Mouse (Mus musculus): ENCODE results near the gene Cep170. TPM values are rescaled to one million over a fixed set of nuclear protein-coding genes. Genes with fewer than 3 reads are reported as not detected.

Cep170 gene
- total and polyA plus RNA-seq, 3 experiments, result 2.5 to 124 (median 75.9) TPM

DNA sequence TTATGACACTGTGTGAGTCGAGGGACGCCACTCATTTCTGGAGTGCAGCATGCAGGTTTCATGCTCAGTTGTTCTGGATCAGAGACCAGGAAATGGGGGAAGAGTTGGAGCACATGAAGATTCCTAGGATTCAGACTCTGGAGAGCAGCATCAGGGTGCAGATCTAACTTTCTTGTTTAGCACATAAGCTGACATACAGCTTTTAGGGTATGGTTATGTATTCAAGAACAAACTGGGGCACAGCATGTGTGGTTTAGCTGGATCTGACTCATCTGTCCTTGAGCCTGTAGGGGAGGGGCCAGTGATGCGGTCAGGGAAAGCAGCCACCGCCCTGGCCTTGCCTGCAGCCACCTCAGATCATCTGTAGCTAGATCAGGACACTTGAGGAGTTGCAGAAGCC lies 13.5 kb upstream of the Cep170 start:
- TF ChIP-seq TAL1 (conservative IDR thresholded peaks at IDR 0.05; ENCODE audit: low read depth, low read length), result no peak
- TF ChIP-seq GATA1 (IDR thresholded peaks at IDR 0.05; ENCODE audit: borderline replicate concordance, low read length), result no peak
- no peak for TF ChIP-seq POLR2AphosphoS5 (IDR thresholded peaks at IDR 0.05; ENCODE audit: insufficient replicate concordance, low read depth, low read length)
- no peak for TF ChIP-seq CTCF (IDR thresholded peaks at IDR 0.05; ENCODE audit: low read depth, low read length)
- no peak for TF ChIP-seq GATA2 (IDR thresholded peaks at IDR 0.05; ENCODE audit: borderline replicate concordance, low read depth, low read length)
- peaks cover 48% of the 10 kb centered on the region for H3K36me3 ChIP-seq (replicated peaks)
- H3K27me3 ChIP-seq (ENCODE audit: insufficient read depth, low read length), result no peaks in the 10 kb centered on the region
- H3K9me3 ChIP-seq (replicated peaks), result no peaks in the 10 kb centered on the region
- peak; percentile 19 for DNase-seq (ENCODE audit: low spot score)
- peak; percentile 87 for ATAC-seq (ENCODE audit: extremely low read depth, insufficient number of reproducible peaks, low FRiP score, poor library complexity, severe bottlenecking)
- H3K4me1 ChIP-seq (ENCODE audit: insufficient read depth, low read depth, low read length), result peaks cover 47% of the 10 kb centered on the region
- peak overlapping the region; percentile 20; the same call in 1 of the 2 replicates for H3K4me3 ChIP-seq (ENCODE audit: low read depth, low read length)

GRCm38 (mm10) chr1:176826931-176827330 lies 13.1 kb upstream of the Cep170 start:
- peaks cover 52% of the 10 kb centered on the region for H3K4me1 ChIP-seq (ENCODE audit: insufficient read depth, low read depth, low read length)
- ATAC-seq (ENCODE audit: extremely low read depth, insufficient number of reproducible peaks, low FRiP score, poor library complexity, severe bottlenecking), result no peak
- H3K4me3 ChIP-seq (ENCODE audit: low read depth, low read length), result no peak overlapping the region
- H3K36me3 ChIP-seq (replicated peaks), result peaks cover 46% of the 10 kb centered on the region
- no peaks in the 10 kb centered on the region for H3K9me3 ChIP-seq (replicated peaks)
- peak; percentile 24 for DNase-seq (ENCODE audit: low spot score)
- TF ChIP-seq GATA1 (IDR thresholded peaks at IDR 0.05; ENCODE audit: borderline replicate concordance, low read length) (no peak), GATA2 (IDR thresholded peaks at IDR 0.05; ENCODE audit: borderline replicate concordance, low read depth, low read length) (no peak), POLR2AphosphoS5 (IDR thresholded peaks at IDR 0.05; ENCODE audit: insufficient replicate concordance, low read depth, low read length) (no peak), CTCF (IDR thresholded peaks at IDR 0.05; ENCODE audit: low read depth, low read length) (no peak), TAL1 (conservative IDR thresholded peaks at IDR 0.05; ENCODE audit: low read depth, low read length) (no peak)
- H3K27me3 ChIP-seq (ENCODE audit: insufficient read depth, low read length), result no peaks in the 10 kb centered on the region

DNA sequence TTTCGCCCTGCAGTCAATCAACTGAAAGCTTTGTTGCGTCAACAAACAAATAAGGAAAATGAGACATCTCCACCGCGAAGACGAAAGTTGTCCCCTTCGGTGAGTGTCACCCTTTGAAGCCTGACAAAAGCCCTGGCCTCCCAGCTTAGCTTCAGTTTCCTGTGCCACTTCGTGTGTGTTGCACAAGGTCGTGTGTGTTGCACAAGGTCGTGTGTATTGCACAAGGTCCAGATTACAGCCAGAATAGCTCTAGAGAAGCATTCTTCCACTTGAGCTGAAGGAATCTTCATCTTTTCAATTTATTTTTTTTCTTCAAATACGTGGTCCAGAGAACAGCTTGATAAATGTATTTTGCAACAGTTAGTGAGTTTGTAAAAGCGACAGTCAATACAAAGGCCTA lies 12.3 kb upstream of the Cep170 start:
- DNase-seq (ENCODE audit: low spot score) (no peak), ATAC-seq (ENCODE audit: extremely low read depth, insufficient number of reproducible peaks, low FRiP score, poor library complexity, severe bottlenecking) (no peak)
- Histone ChIP-seq H3K9me3 (replicated peaks) (no peaks in the 10 kb centered on the region), H3K27me3 (ENCODE audit: insufficient read depth, low read length) (no peaks in the 10 kb centered on the region), H3K36me3 (replicated peaks) (peaks cover 38% of the 10 kb centered on the region), H3K4me1 (ENCODE audit: insufficient read depth, low read depth, low read length) (peaks cover 59% of the 10 kb centered on the region), H3K4me3 (ENCODE audit: low read depth, low read length) (no peak overlapping the region)
- TF ChIP-seq POLR2AphosphoS5 (IDR thresholded peaks at IDR 0.05; ENCODE audit: insufficient replicate concordance, low read depth, low read length), result no peak

DNA sequence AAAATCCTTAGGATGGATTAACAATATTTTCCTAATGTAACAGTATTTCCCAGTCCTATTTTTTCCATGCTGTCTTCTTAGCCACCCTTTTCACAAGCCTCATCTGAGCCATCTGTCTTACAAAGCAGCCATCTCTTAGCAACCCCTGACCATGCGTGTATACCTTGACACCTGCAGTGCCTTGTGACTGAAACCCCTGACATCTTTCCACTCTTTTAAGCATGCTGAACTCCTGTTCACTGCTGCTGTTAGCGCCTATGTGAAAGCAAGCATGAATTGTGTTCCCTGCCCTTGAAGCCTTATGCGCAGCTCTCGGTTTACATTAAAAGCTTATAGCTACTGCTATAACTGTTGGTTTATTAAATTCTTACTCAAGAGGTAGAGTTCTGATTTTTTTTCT lies 11.2 kb upstream of the Cep170 start:
- H3K4me1 ChIP-seq (ENCODE audit: insufficient read depth, low read depth, low read length), result peaks cover 68% of the 10 kb centered on the region
- no peaks in the 10 kb centered on the region for H3K27me3 ChIP-seq (ENCODE audit: insufficient read depth, low read length)
- H3K36me3 ChIP-seq (replicated peaks), result peaks cover 43% of the 10 kb centered on the region
- no peak overlapping the region for H3K4me3 ChIP-seq (ENCODE audit: low read depth, low read length)
- TF ChIP-seq CTCF (IDR thresholded peaks at IDR 0.05; ENCODE audit: low read depth, low read length), result no peak
- TF ChIP-seq GATA2 (IDR thresholded peaks at IDR 0.05; ENCODE audit: borderline replicate concordance, low read depth, low read length), result no peak
- TF ChIP-seq GATA1 (IDR thresholded peaks at IDR 0.05; ENCODE audit: borderline replicate concordance, low read length), result no peak
- no peak for ATAC-seq (ENCODE audit: extremely low read depth, insufficient number of reproducible peaks, low FRiP score, poor library complexity, severe bottlenecking)
- no peak for DNase-seq (ENCODE audit: low spot score)
- H3K9me3 ChIP-seq (replicated peaks), result no peaks in the 10 kb centered on the region

DNA sequence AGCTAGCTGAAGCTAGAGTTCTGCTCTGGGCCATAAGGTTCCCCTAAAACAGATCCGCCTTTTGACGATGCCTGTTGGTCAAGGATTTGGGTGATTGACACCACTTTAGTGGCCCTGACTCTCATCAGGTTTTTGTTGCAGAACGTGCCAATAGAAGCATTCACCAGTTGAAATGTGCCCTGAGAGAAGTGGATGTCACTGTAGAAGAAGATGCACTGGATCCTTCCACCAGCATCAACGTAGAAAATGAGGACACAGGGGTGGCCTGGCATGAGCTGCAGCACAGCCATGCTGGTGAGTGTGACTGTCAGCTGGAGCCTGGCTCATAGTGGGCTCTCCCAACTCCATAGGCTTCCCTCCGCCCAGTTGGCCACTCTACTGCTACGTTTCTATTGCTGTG lies 10.7 kb upstream of the Cep170 start:
- H3K4me1 ChIP-seq (ENCODE audit: insufficient read depth, low read depth, low read length), result peaks cover 68% of the 10 kb centered on the region
- DNase-seq (ENCODE audit: low spot score) (no peak), ATAC-seq (ENCODE audit: extremely low read depth, insufficient number of reproducible peaks, low FRiP score, poor library complexity, severe bottlenecking) (no peak)
- TF ChIP-seq GATA1 (IDR thresholded peaks at IDR 0.05; ENCODE audit: borderline replicate concordance, low read length), result no peak
- no peak for TF ChIP-seq CTCF (IDR thresholded peaks at IDR 0.05; ENCODE audit: low read depth, low read length)
- no peak for TF ChIP-seq GATA2 (IDR thresholded peaks at IDR 0.05; ENCODE audit: borderline replicate concordance, low read depth, low read length)
- TF ChIP-seq POLR2AphosphoS5 (IDR thresholded peaks at IDR 0.05; ENCODE audit: insufficient replicate concordance, low read depth, low read length), result no peak
- no peak for TF ChIP-seq TAL1 (conservative IDR thresholded peaks at IDR 0.05; ENCODE audit: low read depth, low read length)
- peaks cover 41% of the 10 kb centered on the region for H3K36me3 ChIP-seq (replicated peaks)
- no peak overlapping the region for H3K4me3 ChIP-seq (ENCODE audit: low read depth, low read length)
- H3K9me3 ChIP-seq (replicated peaks), result no peaks in the 10 kb centered on the region
- H3K27me3 ChIP-seq (ENCODE audit: insufficient read depth, low read length), result no peaks in the 10 kb centered on the region

DNA sequence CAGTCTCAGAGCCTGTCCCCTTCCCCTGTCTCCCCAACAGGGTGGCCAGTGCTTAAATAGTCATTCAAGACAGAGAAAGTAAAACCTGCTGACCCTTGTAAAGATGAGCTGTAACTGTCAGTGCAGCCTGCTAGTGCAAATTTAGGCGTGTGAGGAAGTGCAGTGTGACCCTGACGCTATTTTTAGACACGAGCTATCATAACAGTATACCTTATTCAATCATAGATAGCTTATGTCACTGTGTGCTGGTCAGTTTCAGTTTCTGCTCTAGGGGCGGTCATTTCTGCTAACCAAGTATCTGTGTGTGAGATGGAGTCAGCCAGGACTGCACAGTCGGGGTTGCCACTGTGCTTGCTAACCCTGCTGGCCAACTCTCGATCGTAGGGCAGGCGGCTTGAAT lies 10.0 kb upstream of the Cep170 start:
- Histone ChIP-seq H3K9me3 (replicated peaks) (no peaks in the 10 kb centered on the region), H3K4me3 (ENCODE audit: low read depth, low read length) (no peak overlapping the region; the same call in 1 of the 2 replicates), H3K36me3 (replicated peaks) (peaks cover 38% of the 10 kb centered on the region), H3K4me1 (ENCODE audit: insufficient read depth, low read depth, low read length) (peaks cover 68% of the 10 kb centered on the region), H3K27me3 (ENCODE audit: insufficient read depth, low read length) (no peaks in the 10 kb centered on the region)
- ATAC-seq (ENCODE audit: extremely low read depth, insufficient number of reproducible peaks, low FRiP score, poor library complexity, severe bottlenecking) (no peak), DNase-seq (ENCODE audit: low spot score) (no peak)
- no peak for TF ChIP-seq GATA2 (IDR thresholded peaks at IDR 0.05; ENCODE audit: borderline replicate concordance, low read depth, low read length)

GRCm38 (mm10) chr1:176822949-176823348 lies 9.1 kb upstream of the Cep170 start:
- Histone ChIP-seq H3K36me3 (replicated peaks) (peaks cover 40% of the 10 kb centered on the region), H3K4me3 (ENCODE audit: low read depth, low read length) (no peak overlapping the region), H3K9me3 (replicated peaks) (no peaks in the 10 kb centered on the region), H3K27me3 (ENCODE audit: insufficient read depth, low read length) (no peaks in the 10 kb centered on the region), H3K4me1 (ENCODE audit: insufficient read depth, low read depth, low read length) (peaks cover 69% of the 10 kb centered on the region)
- TF ChIP-seq POLR2AphosphoS5 (IDR thresholded peaks at IDR 0.05; ENCODE audit: insufficient replicate concordance, low read depth, low read length) (no peak), TAL1 (conservative IDR thresholded peaks at IDR 0.05; ENCODE audit: low read depth, low read length) (no peak), GATA2 (IDR thresholded peaks at IDR 0.05; ENCODE audit: borderline replicate concordance, low read depth, low read length) (no peak), GATA1 (IDR thresholded peaks at IDR 0.05; ENCODE audit: borderline replicate concordance, low read length) (no peak), CTCF (IDR thresholded peaks at IDR 0.05; ENCODE audit: low read depth, low read length) (no peak)
- no peak for DNase-seq (ENCODE audit: low spot score)
- no peak for ATAC-seq (ENCODE audit: extremely low read depth, insufficient number of reproducible peaks, low FRiP score, poor library complexity, severe bottlenecking)
